Mouse (Mus musculus): Measurements from ENCODE around the gene Osbpl7. TPM values are rescaled to one million over a fixed set of nuclear protein-coding genes. Genes with fewer than 3 reads are reported as not detected.
A peak's percentile ranks its signal among the peaks of the same experiment; 100 is the strongest.

Gene Osbpl7
- 1 to 10 TPM; 3.8 to 5.1 TPM for total RNA-seq (2021)
- long read RNA-seq, experiment 1, result 0 reads
- long read RNA-seq, experiment 2, partial matches to known transcripts, result 0 of 1 reads
- long read RNA-seq, experiment 2, other reads (novel, unspliced or antisense), result 0 of 1 reads

GRCm38 (mm10) chr11:97050216-97050943 is at the start of gene Osbpl7:
Osbpl7 (plus strand) TSS chr11:97050628.
- DNase-seq, result peak; percentile 80 to 85

- DNase-seq, result no peak
These were observed 47.3 kb upstream of the Osbpl7 start for GRCm38 (mm10) chr11:97003170-97003569.

DNA sequence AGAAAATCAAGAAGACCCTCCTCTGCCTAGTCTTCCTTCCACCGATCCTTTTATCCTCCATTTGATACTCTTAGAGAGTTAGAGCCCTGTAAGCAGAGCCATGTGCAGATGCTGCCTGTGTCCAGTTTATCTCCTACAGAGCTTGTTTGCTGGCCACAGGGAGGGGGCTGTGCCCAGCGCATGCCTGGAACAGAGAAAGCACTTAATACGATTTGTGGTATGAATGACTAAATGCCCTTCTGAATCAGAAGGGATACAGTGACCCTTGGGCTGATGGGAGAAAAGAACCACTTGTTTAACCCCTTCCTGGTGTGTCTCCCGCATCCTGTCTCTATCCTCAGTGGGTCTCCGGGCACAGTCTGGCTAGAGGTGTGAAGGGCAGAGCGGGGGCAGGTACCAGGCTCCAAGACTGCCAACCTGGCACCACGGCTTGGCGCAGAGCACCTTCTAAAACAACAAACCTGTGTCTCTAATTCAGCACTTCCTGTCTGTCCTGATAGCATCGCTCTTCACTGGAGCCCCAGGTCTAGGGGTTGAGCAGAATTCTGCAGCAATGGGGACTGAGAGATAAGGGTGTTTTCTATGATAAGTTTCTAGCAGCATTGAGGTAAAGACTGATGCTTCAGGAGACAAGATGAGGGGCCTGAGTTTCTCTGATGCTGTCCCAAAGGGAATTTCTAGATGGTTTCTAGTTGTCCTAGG is 43.2 kb upstream of the Osbpl7 start:
- DNase-seq, result no peak

- DNase-seq, result no peak
These were observed 41.1 kb upstream of the Osbpl7 start for GRCm38 (mm10) chr11:97009198-97009790.

DNA sequence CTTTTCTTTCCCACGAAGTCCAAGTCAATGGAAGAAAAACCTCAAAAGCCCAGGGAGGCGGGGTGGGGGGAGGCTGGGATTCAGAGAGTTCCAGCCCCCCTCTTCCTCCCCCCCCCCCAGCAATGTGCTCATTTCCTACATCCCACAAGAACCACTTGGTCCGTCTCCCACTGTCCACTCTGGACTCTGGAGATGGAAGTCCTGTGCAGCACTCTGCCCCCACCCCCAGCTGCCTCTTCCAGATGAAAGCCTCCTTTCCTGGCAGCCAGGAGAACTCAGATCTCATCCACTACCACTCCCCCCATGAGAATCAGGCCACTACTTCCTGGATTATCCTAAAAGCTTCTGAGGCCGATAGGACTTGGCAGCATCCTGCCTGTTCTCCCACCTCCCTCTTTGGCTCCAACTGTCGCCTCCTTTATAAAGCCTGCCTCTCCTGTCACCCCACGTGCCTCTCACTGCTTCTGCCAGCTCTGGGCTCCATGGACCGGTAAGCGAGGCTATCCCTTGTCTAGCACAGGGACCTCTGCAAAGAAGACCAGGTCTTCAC is 37.2 kb upstream of the Osbpl7 start, which contains the start of gene Sp6:
TSS of gene Sp6 (plus strand) at position 274 of the 550 bp plus-strand sequence.
- no peak for DNase-seq

- no peak for DNase-seq
These were observed 32.5 kb upstream of the Osbpl7 start for GRCm38 (mm10) chr11:97017696-97018582.

- no peak for DNase-seq
These were observed 31.7 kb upstream of the Osbpl7 start for GRCm38 (mm10) chr11:97018583-97019344.

GRCm38 (mm10) chr11:97019345-97019708 is 31.1 kb upstream of the Osbpl7 start:
- DNase-seq, result no peak

GRCm38 (mm10) chr11:97021121-97021765 is 29.2 kb upstream of the Osbpl7 start:
- no peak for DNase-seq

- DNase-seq, result peak; percentile 74 to 86
These were observed 28.4 kb upstream of the Osbpl7 start for GRCm38 (mm10) chr11:97021873-97022484.

GRCm38 (mm10) chr11:97024977-97025376 is 25.5 kb upstream of the Osbpl7 start:
- no peak for DNase-seq

GRCm38 (mm10) chr11:97025721-97026344 is 24.6 kb upstream of the Osbpl7 start:
- DNase-seq, result peak; percentile 89 to 91

DNA sequence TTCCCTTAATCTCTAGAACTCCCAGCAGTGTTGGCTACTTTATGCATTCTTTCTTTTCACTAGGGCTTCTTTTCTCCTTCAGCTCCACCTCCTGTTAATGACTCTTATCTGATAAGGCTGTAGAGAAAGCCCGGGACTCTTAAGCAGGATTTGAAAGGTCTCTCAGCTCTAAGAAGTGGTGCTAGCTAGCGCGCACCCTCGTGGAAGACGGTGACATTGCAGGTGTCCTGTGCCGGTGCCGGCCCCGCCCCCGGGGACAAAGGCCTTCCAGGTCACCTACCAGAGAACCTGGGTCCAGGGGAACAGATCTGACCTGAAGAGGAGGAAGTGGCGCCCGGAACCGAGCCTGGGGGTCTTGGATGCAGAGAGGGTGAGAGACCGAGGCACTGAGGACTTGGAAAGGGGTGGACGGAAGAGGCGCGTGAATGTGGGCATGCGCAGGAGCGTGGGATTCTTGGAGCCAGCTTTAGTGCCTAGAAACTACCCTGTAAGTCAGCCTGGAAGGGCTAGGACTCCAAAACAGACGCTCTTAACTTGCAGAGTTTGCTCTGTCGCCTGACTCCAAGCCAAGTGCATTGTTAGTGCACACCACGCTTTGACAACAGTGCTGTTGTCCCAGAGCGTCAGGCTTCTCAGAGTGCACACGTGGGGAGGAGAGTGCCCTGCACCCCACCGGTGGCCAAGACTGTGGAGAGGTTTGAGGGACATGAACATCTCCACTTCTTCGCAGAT is 20.6 kb upstream of the Osbpl7 start, which contains the start of gene Scrn2:
TSS of gene Scrn2 (plus strand) at position 253 of the 732 bp plus-strand sequence.
- DNase-seq, result peak; percentile 83 to 93

- no peak for DNase-seq
These were observed 20.0 kb upstream of the Osbpl7 start for GRCm38 (mm10) chr11:97030426-97030825.

GRCm38 (mm10) chr11:97031977-97032376 is 18.5 kb upstream of the Osbpl7 start:
- no peak for DNase-seq

DNA sequence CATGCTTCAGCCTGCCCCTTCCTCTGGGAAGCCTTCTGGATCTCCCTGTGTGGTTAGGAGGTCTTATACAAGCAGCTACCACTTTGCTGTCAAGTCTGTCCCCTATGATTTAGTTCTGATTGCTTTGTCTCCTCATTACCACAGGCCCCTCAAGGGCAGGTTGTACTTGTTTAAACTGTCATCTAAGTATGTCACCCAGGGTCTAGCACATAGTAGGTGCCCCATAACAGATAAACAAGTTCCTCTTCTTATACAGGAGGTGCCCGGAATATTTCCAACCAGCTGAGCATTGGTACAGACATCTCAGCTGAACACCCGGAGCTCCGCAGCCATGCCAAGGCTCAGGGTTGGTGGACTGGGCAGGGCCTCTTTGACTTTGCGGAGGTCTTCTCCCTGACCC is 17.9 kb upstream of the Osbpl7 start:
- DNase-seq, result no peak

DNA sequence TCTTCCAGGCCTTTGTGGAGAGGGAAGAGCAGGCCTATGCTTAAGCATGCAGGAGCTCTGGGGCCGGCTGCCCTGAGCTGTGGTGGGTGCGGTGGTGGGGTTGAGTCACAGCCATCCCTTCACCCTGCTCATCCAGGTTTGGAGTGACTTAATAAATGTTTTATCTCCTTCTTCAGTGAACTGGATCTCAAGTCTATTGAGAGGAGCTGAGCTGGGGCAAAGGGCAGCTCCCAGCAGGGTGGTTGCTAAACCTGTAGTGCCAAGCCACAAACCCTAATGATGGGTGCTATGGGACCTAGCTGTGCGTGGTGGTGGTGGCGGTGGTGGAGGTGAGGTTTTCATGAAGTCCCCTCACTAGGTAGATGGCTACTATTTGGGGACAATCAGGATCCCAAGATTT is 16.6 kb upstream of the Osbpl7 start:
- DNase-seq, result no peak

GRCm38 (mm10) chr11:97036141-97036540 is 14.3 kb upstream of the Osbpl7 start:
- no peak for DNase-seq

- DNase-seq, result no peak
These were observed 11.5 kb upstream of the Osbpl7 start for GRCm38 (mm10) chr11:97038881-97039280.

Data from heart, adult 18-20 months (tissue).